Mouse (Mus musculus) cerebellum, adult 18-20 months (tissue): ENCODE results near the gene Paip2b.
"Not testable (repeated sequence)": the region's sequence is repeated elsewhere in the genome, so short reads cannot be mapped to it uniquely, and the experiment has no call there.

Experiments used
- DNase-seq, 2 experiments: peaks; one replicate each; pipeline ENCODE4 v3.0.0; 2021

Gene Paip2b

GRCm38 (mm10) chr6:83796686-83797085, 34.9 kb downstream of the Paip2b start:
- no peak for DNase-seq

GRCm38 (mm10) chr6:83795492-83795900, 36.0 kb downstream of the Paip2b start:
- DNase-seq, result no peak

- DNase-seq, result peak; percentile 86 to 92
Observed at GRCm38 (mm10) chr6:83794760-83795296, 36.7 kb downstream of the Paip2b start, which contains the start of gene Nagk. Gene Nagk (plus strand): TSS chr6:83794982.

DNA sequence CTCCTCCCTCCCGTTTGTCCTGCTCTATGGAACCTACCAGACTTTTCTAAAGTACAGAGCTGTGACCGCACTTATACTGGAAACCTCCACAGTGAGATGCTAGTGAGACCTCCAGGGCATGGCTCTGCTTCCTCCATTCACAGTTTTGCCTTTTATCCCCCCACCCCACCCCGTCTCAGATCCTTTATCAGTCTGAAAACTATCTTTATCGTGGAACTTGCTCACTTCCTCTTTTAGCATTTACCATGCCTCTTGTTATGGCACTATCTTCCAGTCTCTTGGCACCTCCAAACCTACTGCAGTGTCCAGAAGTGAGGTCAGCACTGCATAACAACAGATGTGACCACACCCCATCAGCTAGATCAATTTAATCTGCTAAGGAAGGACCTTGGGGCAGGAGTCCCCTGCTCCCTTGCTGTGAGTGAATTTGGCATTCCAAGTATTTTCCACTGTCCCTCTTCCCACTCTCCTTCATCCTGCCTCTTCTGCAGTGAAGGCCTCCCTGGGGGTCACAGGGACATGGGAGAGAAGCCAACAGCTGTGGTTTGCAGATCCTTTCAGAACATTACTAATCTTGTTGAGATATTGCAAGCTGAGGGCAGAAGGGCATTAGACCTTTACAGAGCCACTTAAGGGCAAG, 40.2 kb downstream of the Paip2b start:
- DNase-seq, result no peak

GRCm38 (mm10) chr6:83790533-83790932, 41.0 kb downstream of the Paip2b start:
- not testable (repeated sequence) for DNase-seq

- DNase-seq, result no peak
Observed at GRCm38 (mm10) chr6:83788554-83788953, 43.0 kb downstream of the Paip2b start.

GRCm38 (mm10) chr6:83786426-83786825, 45.1 kb downstream of the Paip2b start:
- no peak for DNase-seq

DNA sequence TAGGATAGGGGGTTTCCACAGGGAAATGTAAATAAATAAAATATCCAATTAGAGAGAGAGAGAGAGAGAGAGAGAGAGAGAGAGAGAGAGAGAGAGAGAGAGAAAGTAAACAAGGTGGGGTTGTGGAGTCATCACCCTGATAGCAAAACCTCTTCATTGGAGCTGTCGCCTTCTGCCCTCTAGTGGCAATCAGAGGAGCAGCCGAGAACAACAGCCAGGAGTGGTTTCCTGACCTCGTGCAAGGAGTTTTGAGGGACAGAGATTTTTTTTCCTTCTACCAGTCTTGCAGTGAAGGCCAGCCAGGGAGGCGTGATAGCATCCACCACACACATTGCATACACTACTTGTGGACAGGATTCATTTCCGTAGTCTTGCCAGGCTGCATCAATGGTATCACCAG, 52.5 kb downstream of the Paip2b start:
- peak; percentile 56 to 58 for DNase-seq

- no peak for DNase-seq
Observed at GRCm38 (mm10) chr6:83778306-83778705, 53.2 kb downstream of the Paip2b start.

DNA sequence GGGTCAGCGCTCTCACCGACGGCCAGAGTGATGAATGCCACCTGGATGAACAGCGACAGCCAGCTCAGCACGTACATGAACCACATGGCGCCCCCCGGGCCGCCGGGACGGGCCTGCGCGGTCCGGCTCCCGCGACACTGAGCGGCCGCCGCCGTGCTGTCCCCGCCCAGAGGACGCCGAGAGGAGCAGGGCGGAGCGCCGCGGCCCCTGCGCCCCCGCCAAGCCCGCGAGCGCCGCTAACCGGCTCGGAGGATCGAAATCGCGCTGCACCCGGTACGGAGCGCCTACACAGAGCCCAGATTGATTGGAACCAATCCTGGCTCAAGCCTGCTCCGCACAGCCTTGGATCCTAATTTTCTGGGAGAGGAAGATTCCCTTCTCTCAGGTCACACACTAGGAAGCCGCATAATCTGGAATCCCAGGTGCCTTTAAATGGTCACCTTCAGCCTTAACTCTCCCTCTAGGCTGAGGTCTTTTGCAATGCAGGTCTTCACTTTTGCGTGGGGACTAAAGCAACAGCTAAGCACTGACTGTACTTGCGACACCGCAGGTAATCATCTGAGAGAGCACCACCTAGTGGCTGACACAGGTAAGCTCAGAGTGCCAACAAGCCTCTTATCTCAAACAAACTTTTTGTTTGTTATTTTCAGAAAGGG, 55.8 kb downstream of the Paip2b start, which contains the start of gene Tex261:
Tex261 (minus strand) TSS at position 176 of the 656 bp plus-strand sequence.
- DNase-seq, result peak; percentile 92 to 94

DNA sequence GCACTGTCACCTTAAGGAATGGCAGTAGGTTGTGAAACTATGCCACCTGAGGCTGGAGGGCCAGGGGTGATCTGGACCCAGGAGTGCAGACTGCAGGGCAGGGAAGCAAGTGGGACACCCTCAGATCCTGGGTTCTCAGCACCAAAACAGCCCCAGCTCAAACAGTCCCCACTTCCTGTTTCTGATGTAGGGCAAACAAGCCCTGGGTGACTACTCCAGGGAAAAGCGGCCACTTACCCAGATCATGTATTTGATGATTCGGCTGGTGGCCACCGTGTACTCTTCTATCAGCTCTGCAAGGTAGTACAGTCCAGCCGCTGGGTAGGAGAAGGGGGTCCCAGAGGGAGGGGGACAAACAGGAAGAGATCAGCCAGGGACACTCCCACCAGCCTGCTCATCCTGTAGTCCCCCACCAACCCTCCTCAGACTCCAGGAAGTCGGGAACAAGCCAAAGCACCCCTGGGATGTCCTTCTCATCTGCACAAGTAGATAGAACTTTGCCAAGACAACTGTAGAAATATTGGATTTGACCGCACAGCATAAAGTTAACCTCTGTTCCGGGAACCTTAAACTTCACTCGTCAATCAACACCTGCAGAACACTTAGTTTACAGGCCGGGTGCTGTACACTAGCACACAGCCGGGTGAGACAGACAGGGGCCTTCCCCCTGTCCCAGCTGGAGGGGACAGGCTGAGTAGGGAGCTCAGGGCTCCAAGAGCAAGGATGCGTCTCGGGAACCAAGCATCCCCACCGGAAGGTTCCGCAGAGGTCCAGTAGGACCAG, 56.6 kb downstream of the Paip2b start:
- peak in 1 of 2 experiments; percentile 25 for DNase-seq

GRCm38 (mm10) chr6:83774126-83774525, 57.4 kb downstream of the Paip2b start:
- no peak for DNase-seq

- DNase-seq, result no peak
Observed at GRCm38 (mm10) chr6:83768485-83768884, 63.1 kb downstream of the Paip2b start.

- DNase-seq, result no peak
Observed at GRCm38 (mm10) chr6:83766982-83767381, 64.6 kb downstream of the Paip2b start.

- DNase-seq, result no peak
Observed at GRCm38 (mm10) chr6:83762880-83763431, 68.6 kb downstream of the Paip2b start.

DNA sequence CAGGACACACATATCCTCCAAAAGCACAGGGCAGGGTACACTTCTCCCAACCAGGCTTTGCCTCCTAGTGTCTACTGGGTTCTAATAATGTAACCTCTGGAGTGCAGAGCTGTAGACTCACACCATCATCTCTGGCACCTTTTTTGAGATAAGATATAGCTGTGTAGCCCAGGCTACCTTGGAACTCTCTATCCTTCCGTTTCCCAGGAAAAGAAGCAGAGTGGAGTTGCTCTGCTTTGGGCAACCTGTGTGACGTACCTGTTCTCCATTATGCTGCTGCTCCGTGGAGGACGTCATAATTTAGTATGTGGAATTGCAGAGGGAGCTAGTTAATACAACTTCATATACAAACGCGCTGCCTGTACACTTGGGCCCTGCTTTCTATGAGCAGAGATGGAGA, 69.2 kb downstream of the Paip2b start, which contains the start of gene Ankrd53:
Ankrd53 (plus strand) TSS at position 301 of the 400 bp plus-strand sequence.
- no peak for DNase-seq

DNA sequence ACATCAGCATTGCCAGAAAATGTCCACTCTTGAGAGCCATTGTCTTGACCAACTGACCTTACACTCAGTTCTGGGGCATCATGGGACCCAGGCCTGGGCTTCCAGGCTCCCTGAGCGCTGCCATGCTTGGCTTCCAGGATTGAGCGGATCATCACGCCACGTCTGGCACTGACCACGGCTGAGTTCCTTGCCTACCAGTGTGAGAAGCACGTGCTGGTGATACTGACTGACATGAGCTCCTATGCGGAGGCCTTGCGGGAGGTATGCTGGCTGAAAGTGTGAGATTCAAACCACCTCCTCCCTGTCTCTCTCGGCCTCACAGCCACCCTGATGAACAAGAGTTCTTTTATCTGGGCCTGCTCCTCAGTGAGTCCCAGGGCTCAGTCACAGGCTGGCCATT, 75.5 kb downstream of the Paip2b start:
- DNase-seq, result no peak
